Mouse (Mus musculus) cortical plate, adult 2 months (tissue): ENCODE measurements at regions not wholly inside any gene's neighbourhood (a gene's known extent, or its start where the extent isn't known, plus 50 kb on each side); places are given as distances from the start of the nearest gene placed in this dataset.

Experiments
- CTCF ChIP-seq: fragments of 200-500 bp; IDR thresholded peaks from 2 replicates; pipeline ENCODE4 v1.5.1; 2011; ENCODE audit warnings: mild to moderate bottlenecking, control low read depth, low read length; ENCODE audit not compliant: insufficient read depth; ENCODE audit errors: extremely low read depth
- POLR2A ChIP-seq: fragments of 200-500 bp; IDR thresholded peaks from 2 replicates; pipeline ENCODE4 v1.6.1; 2011; ENCODE audit warnings: mild to moderate bottlenecking, low read length, control low read depth; ENCODE audit not compliant: insufficient read depth; ENCODE audit errors: extremely low read depth

- TF ChIP-seq POLR2A (no peak), CTCF (no peak)
These were observed 200.5 kb downstream of the Rybp start for GRCm38 (mm10) chr6:100086807-100087206.
